Mouse (Mus musculus) embryonic stem cell, embryonic (primary cell): ENCODE results near the gene Izumo3.
"Not testable (repeated sequence)": the region's sequence is repeated elsewhere in the genome, so short reads cannot be mapped to it uniquely, and the experiment has no call there.

ENCODE experiments used
- CTCF ChIA-PET, 4 experiments: fragments of 300-600 bp in 2 of 4; fragments of 350-600 bp in 2 of 4; sonication (Branson Sonifier 250); formaldehyde crosslinking; loops; one replicate each; lab custom pipeline; 2022; ENCODE audit warnings: inconsistent platforms in 2 of 4; lab: Charles Lee
- POLR2A ChIA-PET, 4 experiments: fragments of 300-600 bp in 2 of 4; fragments of 350-600 bp in 2 of 4; sonication (Branson Sonifier 250); formaldehyde crosslinking; loops; one replicate each; lab custom pipeline; 2022; ENCODE audit warnings: antibody characterized with exemption in 4 of 4, inconsistent platforms in 1 of 4; lab: Charles Lee

Izumo3 gene

DNA sequence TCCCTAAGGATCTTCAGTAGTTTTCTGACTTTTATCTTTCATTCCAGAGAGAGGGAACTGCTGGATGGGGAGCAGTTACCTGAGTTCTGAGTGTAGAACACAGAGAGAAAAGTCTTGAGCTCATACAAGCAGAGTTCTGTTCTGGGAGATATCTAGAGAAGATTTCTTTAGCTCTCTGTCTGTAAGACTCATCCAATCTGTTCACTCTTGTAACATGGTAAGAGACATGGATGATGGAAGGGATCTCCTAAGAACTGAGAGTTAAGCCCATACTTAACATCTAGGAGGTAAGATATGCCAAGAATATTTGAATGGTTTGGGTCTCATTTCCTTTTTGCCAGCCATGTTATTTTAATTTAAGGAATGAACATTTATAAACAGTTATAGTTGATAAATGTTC, at the start of gene Izumo3:
TSS of gene Izumo3 (minus strand) at position 101 of the 400 bp plus-strand sequence.
- POLR2A ChIA-PET: no interaction called here
- CTCF ChIA-PET: no interaction called here

GRCm38 (mm10) chr4:92191649-92192048, 44.6 kb upstream of the Izumo3 start, which contains the start of gene Gm12666:
TSS of gene Gm12666 (minus strand) at chr4:92191749.
- CTCF ChIA-PET, POLR2A ChIA-PET: not testable (repeated sequence)

GRCm38 (mm10) chr4:92152646-92153045, 5.6 kb upstream of the Izumo3 start:
- POLR2A ChIA-PET: interaction anchor here in 1 of 4 experiments (0.6 kb wide), 1 partner anchor 10 kb away, joined by 4 read pairs; no protein-coding TSS in a partner anchor

DNA sequence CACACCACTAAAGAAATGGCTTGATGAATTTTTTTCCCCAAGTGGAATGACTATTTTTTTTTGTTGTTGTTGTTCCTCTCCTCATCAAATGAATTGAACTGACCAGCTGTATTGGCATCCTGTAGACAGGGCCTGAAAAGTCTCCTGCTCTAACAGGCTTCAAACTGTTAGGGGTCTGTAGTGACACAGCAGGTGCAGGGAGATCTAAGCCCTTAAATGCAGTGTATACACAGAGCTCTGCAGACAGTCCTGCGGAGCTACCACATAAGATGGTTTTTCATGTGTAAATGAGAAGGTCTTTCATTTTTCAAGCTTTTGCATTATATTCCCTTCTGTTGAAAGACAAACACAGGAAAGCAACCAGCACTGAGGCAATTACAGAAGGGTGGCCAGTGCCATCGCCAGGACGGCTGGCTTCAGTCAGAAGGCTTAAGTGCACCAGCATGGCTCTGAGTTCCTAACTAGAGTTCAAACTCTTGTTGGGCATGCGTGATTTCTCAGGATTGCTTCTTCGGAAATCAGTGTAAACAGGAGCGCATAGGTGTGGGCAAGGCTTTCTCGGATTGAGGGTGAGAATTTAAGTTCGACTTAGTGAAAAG, 35.5 kb downstream of the Izumo3 start:
- POLR2A ChIA-PET: no interaction called here
- CTCF ChIA-PET: interaction anchor here in 1 of 4 experiments (0.6 to 0.7 kb wide), 2 partner anchors 660 to 663 kb away, joined by 3 read pairs; no protein-coding TSS in a partner anchor

More at GRCm38 (mm10) chr4:92152646-92153045, 5.6 kb upstream of the Izumo3 start:
- CTCF ChIA-PET: no interaction called here

- CTCF ChIA-PET: no interaction called here
These were observed 49.6 kb downstream of the Izumo3 start for GRCm38 (mm10) chr4:92097386-92097785.

DNA sequence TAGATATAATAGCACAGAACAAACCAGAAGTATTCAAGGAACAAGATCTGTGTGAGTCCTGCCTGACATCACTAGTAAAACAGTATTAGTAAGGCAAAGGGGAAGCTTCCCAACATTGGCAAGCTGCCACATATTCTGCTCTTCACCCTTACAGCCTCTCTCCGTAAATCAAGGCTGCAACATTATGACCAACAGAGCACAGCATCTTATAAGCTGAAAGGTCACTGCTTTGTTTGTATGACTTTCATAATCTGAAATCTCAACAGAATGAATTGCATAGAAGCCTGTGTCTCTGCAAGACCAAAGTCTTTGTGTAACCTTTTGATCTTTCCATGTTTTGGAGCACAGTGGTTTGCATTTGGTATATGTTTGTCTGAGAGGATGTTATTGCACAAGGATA, 51.1 kb downstream of the Izumo3 start:
- POLR2A ChIA-PET: no interaction called here
- CTCF ChIA-PET: no interaction called here

More at GRCm38 (mm10) chr4:92097386-92097785, 49.6 kb downstream of the Izumo3 start:
- POLR2A ChIA-PET: no interaction called here
